Mouse (Mus musculus) midbrain, embryonic 16.5 days (tissue): ENCODE measurements at regions not wholly inside any gene's neighbourhood (a gene's known extent, or its start where the extent isn't known, plus 50 kb on each side); places are given as distances from the start of the nearest gene placed in this dataset.
A peak's percentile ranks its signal among the peaks of the same experiment; 100 is the strongest.

Source experiments
- ATAC-seq: fragments of 200-750 bp; cut with Nextera tagmentation; 2 replicates; pipeline ENCODE4 v1.8.0; 2017; ENCODE audit warnings: moderate TSS enrichment
- H3K27ac ChIP-seq: fragments of 300-500 bp; sonication (generic); 2 replicates; pipeline ENCODE4 v1.5.1; 2014; ENCODE audit warnings: mild to moderate bottlenecking, low read length, mixed read lengths
- H3K27me3 ChIP-seq: fragments of 300-500 bp; sonication (generic); 2 replicates; pipeline ENCODE4 v1.6.1; 2014; ENCODE audit warnings: low read depth, low read length, mixed read lengths; ENCODE audit not compliant: control insufficient read depth, insufficient read depth
- H3K36me3 ChIP-seq: fragments of 300-500 bp; sonication (generic); 2 replicates; pipeline ENCODE4 v1.6.1; 2014; ENCODE audit warnings: mild to moderate bottlenecking, low read length, moderate library complexity, mixed read lengths; ENCODE audit not compliant: control insufficient read depth, insufficient read depth
- H3K4me1 ChIP-seq: fragments of 300-500 bp; sonication (generic); 2 replicates; pipeline ENCODE4 v1.6.1; 2014; ENCODE audit warnings: mild to moderate bottlenecking, low read length, mixed read lengths; ENCODE audit not compliant: control insufficient read depth, insufficient read depth
- H3K4me2 ChIP-seq: fragments of 300-500 bp; sonication (generic); 2 replicates; pipeline ENCODE4 v1.6.1; 2014; ENCODE audit warnings: mild to moderate bottlenecking, low read length, mixed read lengths
- H3K4me3 ChIP-seq: fragments of 300-500 bp; sonication (generic); 2 replicates; pipeline ENCODE4 v1.5.1; 2014; ENCODE audit warnings: low read depth, mild to moderate bottlenecking, low read length, moderate library complexity, mixed read lengths
- H3K9ac ChIP-seq: fragments of 300-500 bp; sonication (generic); 2 replicates; pipeline ENCODE4 v1.6.1; 2014; ENCODE audit warnings: low read depth, low read length, mixed read lengths
- H3K9me3 ChIP-seq: fragments of 300-500 bp; sonication (generic); replicated peaks from 2 replicates; pipeline ENCODE4 v1.6.1; 2014; ENCODE audit warnings: mild to moderate bottlenecking, low read length, mixed read lengths; ENCODE audit not compliant: control insufficient read depth, poor library complexity, severe bottlenecking
- WGBS: fragments of 180-500 bp; shearing (Covaris S2); extraction: QIAGEN DNeasy Blood & Tissue Kit; methylation state at CpG from one replicate; pipeline ENCODE4 v1.1.7; 2014; 5-methylcytosine and 5-hydroxymethylcytosine counted together

- no peaks in the 10 kb centered on the region for H3K36me3 ChIP-seq
- H3K4me3 ChIP-seq, result no peak overlapping the region
- no peaks in the 10 kb centered on the region for H3K27me3 ChIP-seq
- no peaks in the 10 kb centered on the region for H3K4me1 ChIP-seq
- H3K27ac ChIP-seq, result no peak overlapping the region
- H3K4me2 ChIP-seq, result no peak overlapping the region
- WGBS, result 38% methylated on average over 3 of the region's 3 CpGs
- no peak; the same call in 1 of the 2 replicates for ATAC-seq
- H3K9me3 ChIP-seq, result no peaks in the 10 kb centered on the region
- H3K9ac ChIP-seq, result no peak overlapping the region
Observed at GRCm38 (mm10) chr12:46036540-46037094, 782.1 kb downstream of the Nova1 start.

- Histone ChIP-seq H3K9ac (no peak overlapping the region), H3K4me1 (no peaks in the 10 kb centered on the region), H3K9me3 (no peaks in the 10 kb centered on the region), H3K4me3 (no peak overlapping the region), H3K27me3 (no peaks in the 10 kb centered on the region), H3K27ac (no peak overlapping the region), H3K36me3 (no peaks in the 10 kb centered on the region), H3K4me2 (no peak overlapping the region)
- WGBS, result 88% methylated on average over 5 of the region's 5 CpGs
- no peak for ATAC-seq
Observed at GRCm38 (mm10) chr12:46025266-46025665, 793.5 kb downstream of the Nova1 start.

GRCm38 (mm10) chr12:46021546-46021910 is 797.2 kb downstream of the Nova1 start:
- H3K4me3 ChIP-seq, result no peak overlapping the region
- no peak overlapping the region for H3K27ac ChIP-seq
- no peak overlapping the region for H3K4me2 ChIP-seq
- H3K9ac ChIP-seq, result no peak overlapping the region
- no peaks in the 10 kb centered on the region for H3K36me3 ChIP-seq
- no peak for ATAC-seq
- H3K4me1 ChIP-seq, result no peaks in the 10 kb centered on the region
- H3K9me3 ChIP-seq, result no peaks in the 10 kb centered on the region
- H3K27me3 ChIP-seq, result no peaks in the 10 kb centered on the region
- WGBS, result 36% methylated on average over 4 of the region's 4 CpGs

GRCm38 (mm10) chr12:46020835-46021545 is 797.7 kb downstream of the Nova1 start:
- no peak overlapping the region for H3K4me3 ChIP-seq
- H3K4me2 ChIP-seq, result no peak overlapping the region
- no peak overlapping the region for H3K27ac ChIP-seq
- H3K36me3 ChIP-seq, result no peaks in the 10 kb centered on the region
- no peaks in the 10 kb centered on the region for H3K27me3 ChIP-seq
- no peaks in the 10 kb centered on the region for H3K9me3 ChIP-seq
- 0 out of 2 replicates have a peak, but pooled peaks have one; percentile 17 for ATAC-seq
- no peaks in the 10 kb centered on the region for H3K4me1 ChIP-seq
- 59% methylated on average over 6 of the region's 6 CpGs for WGBS
- H3K9ac ChIP-seq, result no peak overlapping the region

GRCm38 (mm10) chr12:45977691-45978414 is 840.9 kb downstream of the Nova1 start:
- Histone ChIP-seq H3K9ac (no peak overlapping the region), H3K27ac (no peak overlapping the region), H3K4me2 (no peak overlapping the region), H3K4me3 (no peak overlapping the region), H3K27me3 (no peaks in the 10 kb centered on the region), H3K9me3 (no peaks in the 10 kb centered on the region), H3K4me1 (no peaks in the 10 kb centered on the region; the same call in 1 of the 2 replicates), H3K36me3 (no peaks in the 10 kb centered on the region)
- no peak for ATAC-seq

GRCm38 (mm10) chr12:45975780-45976179 is 842.9 kb downstream of the Nova1 start:
- no peak overlapping the region for H3K27ac ChIP-seq
- no peaks in the 10 kb centered on the region for H3K9me3 ChIP-seq
- ATAC-seq, result no peak
- H3K9ac ChIP-seq, result no peak overlapping the region
- no peaks in the 10 kb centered on the region; the same call in 1 of the 2 replicates for H3K4me1 ChIP-seq
- no peaks in the 10 kb centered on the region for H3K36me3 ChIP-seq
- 74% methylated on average over 2 of the region's 2 CpGs for WGBS
- H3K27me3 ChIP-seq, result no peaks in the 10 kb centered on the region
- no peak overlapping the region for H3K4me3 ChIP-seq
- H3K4me2 ChIP-seq, result no peak overlapping the region

GRCm38 (mm10) chr12:45970472-45970871 is 848.3 kb downstream of the Nova1 start:
- Histone ChIP-seq H3K9me3 (no peaks in the 10 kb centered on the region), H3K4me2 (no peak overlapping the region), H3K27ac (peak overlapping the region; percentile 57; the same call in 1 of the 2 replicates), H3K4me1 (no peaks in the 10 kb centered on the region), H3K36me3 (no peaks in the 10 kb centered on the region), H3K27me3 (no peaks in the 10 kb centered on the region), H3K4me3 (no peak overlapping the region), H3K9ac (no peak overlapping the region)
- peak; percentile 90 for ATAC-seq
- WGBS, result 21% methylated on average over 2 of the region's 2 CpGs

GRCm38 (mm10) chr12:45969881-45970280 is 848.8 kb downstream of the Nova1 start:
- Histone ChIP-seq H3K36me3 (no peaks in the 10 kb centered on the region), H3K4me1 (no peaks in the 10 kb centered on the region), H3K9me3 (no peaks in the 10 kb centered on the region), H3K4me3 (no peak overlapping the region), H3K9ac (no peak overlapping the region), H3K27ac (peak overlapping the region; percentile 19; the same call in 1 of the 2 replicates), H3K27me3 (no peaks in the 10 kb centered on the region), H3K4me2 (no peak overlapping the region)
- WGBS, result 58% methylated on average over 1 of the region's 1 CpGs
- peak; percentile 73 for ATAC-seq

GRCm38 (mm10) chr12:45946918-45947317 is 871.8 kb downstream of the Nova1 start:
- 80% methylated on average over 2 of the region's 2 CpGs for WGBS
- no peak overlapping the region for H3K4me2 ChIP-seq
- H3K27me3 ChIP-seq, result no peaks in the 10 kb centered on the region
- no peaks in the 10 kb centered on the region for H3K36me3 ChIP-seq
- H3K9me3 ChIP-seq, result no peaks in the 10 kb centered on the region
- H3K4me1 ChIP-seq, result no peaks in the 10 kb centered on the region
- no peak overlapping the region for H3K4me3 ChIP-seq
- no peak for ATAC-seq
- no peak overlapping the region for H3K27ac ChIP-seq
- H3K9ac ChIP-seq, result no peak overlapping the region
